Mouse (Mus musculus) midbrain, embryonic 12.5 days (tissue): ENCODE results near the gene Mrln. TPM values are rescaled to one million over a fixed set of nuclear protein-coding genes. Genes with fewer than 3 reads are reported as not detected.
"Not testable (repeated sequence)": the region's sequence is repeated elsewhere in the genome, so short reads cannot be mapped to it uniquely, and the experiment has no call there.

Experiments used
- ATAC-seq: fragments of 200-750 bp; cut with Nextera tagmentation; 2 replicates; pipeline ENCODE4 v1.8.0; 2017; ENCODE audit warnings: low read depth, moderate TSS enrichment, moderate library complexity; ENCODE audit not compliant: low FRiP score
- H3K27ac ChIP-seq: fragments of 300-500 bp; sonication (generic); replicated peaks from 2 replicates; pipeline ENCODE4 v1.5.1; 2016; ENCODE audit warnings: mild to moderate bottlenecking
- H3K27me3 ChIP-seq: fragments of 300-500 bp; sonication (generic); 2 replicates; pipeline ENCODE4 v1.6.1; 2016; ENCODE audit warnings: mild to moderate bottlenecking
- H3K36me3 ChIP-seq: fragments of 300-500 bp; sonication (generic); 2 replicates; pipeline ENCODE4 v1.6.1; 2016
- H3K4me1 ChIP-seq: fragments of 300-500 bp; sonication (generic); 2 replicates; pipeline ENCODE4 v1.6.1; 2016
- H3K4me2 ChIP-seq: fragments of 300-500 bp; sonication (generic); replicated peaks from 2 replicates; pipeline ENCODE4 v1.6.1; 2016; ENCODE audit warnings: mild to moderate bottlenecking, moderate library complexity
- H3K4me3 ChIP-seq: fragments of 300-500 bp; sonication (generic); 2 replicates; pipeline ENCODE4 v1.5.1; 2016; ENCODE audit warnings: mild to moderate bottlenecking
- H3K9ac ChIP-seq: fragments of 300-500 bp; sonication (generic); replicated peaks from 2 replicates; pipeline ENCODE4 v1.6.1; 2016; ENCODE audit warnings: mild to moderate bottlenecking, moderate library complexity
- H3K9me3 ChIP-seq: fragments of 300-500 bp; sonication (generic); 2 replicates; pipeline ENCODE4 v1.6.1; 2016; ENCODE audit warnings: mild to moderate bottlenecking
- WGBS: fragments of 180-500 bp; shearing (Covaris S2); methylation state at CpG from one replicate; pipeline ENCODE4 v1.1.7; 2016; 5-methylcytosine and 5-hydroxymethylcytosine counted together
- polyA plus RNA-seq: library from polyadenylated mRNA; unstranded; fragments of >200 nt; fragmentation: Nextera tagmentation; extraction: Ambion mirVana; gene quantifications from 2 replicates; pipeline ENCODE4 v1.2.1, GENCODE M21; 2016

The Mrln gene
- polyA plus RNA-seq, 1 experiment from 2014 or later, result 0.75 TPM

DNA sequence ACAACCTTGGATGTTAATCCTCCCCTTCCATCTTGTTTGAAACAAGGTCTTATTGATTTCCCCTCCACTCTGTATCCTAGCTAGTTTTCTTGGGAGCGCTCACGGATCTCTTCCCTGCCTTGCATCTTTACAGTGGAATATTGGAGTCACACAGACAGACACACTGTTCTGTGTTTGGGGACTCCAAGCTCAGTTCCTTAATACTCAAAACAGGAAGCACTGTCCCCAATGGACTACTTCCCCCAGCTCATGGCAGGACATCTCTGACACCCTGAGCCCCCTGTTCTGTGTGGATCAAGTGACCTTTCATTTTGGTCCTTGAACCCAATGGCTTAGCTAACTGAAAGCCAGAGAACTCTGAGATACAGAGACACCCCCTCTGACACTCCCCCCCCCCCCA is 6.9 kb upstream of the Mrln start:
- Histone ChIP-seq H3K4me3 (no peak overlapping the region), H3K27me3 (no peaks in the 10 kb centered on the region), H3K4me1 (peaks cover 5% of the 10 kb centered on the region; the same call in 1 of the 2 replicates), H3K36me3 (peaks cover 15% of the 10 kb centered on the region), H3K9me3 (no peaks in the 10 kb centered on the region), H3K4me2 (no peak overlapping the region), H3K9ac (no peak overlapping the region), H3K27ac (no peak overlapping the region)
- ATAC-seq, result no peak
- WGBS, result 87% methylated on average over 2 of the region's 2 CpGs

DNA sequence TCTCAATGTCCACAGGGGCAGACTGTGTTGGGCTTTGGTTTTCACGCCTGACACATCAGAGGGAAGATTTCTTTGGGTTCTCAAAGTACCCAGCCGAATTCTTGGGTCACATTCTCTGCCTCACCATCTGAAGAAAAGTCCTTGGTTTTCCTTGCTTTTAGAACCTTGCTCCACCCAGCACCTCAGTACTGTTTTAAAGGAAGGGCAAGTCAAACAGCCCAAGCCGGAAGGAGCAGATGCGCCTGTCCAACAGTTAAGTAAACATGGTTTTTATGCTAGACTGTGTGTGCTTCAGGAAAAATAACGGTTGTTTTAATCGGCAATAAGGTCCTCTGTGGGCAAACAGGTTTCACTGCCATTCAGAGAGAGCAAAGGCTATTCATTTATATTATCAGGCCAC is 6.5 kb upstream of the Mrln start:
- no peak for ATAC-seq
- no peak overlapping the region for H3K9ac ChIP-seq
- peaks cover 5% of the 10 kb centered on the region; the same call in 1 of the 2 replicates for H3K4me1 ChIP-seq
- H3K4me3 ChIP-seq, result no peak overlapping the region
- H3K27ac ChIP-seq, result no peak overlapping the region
- no peaks in the 10 kb centered on the region for H3K27me3 ChIP-seq
- H3K9me3 ChIP-seq, result no peaks in the 10 kb centered on the region
- 77% methylated on average over 6 of the region's 6 CpGs for WGBS
- no peak overlapping the region for H3K4me2 ChIP-seq
- H3K36me3 ChIP-seq, result peaks cover 11% of the 10 kb centered on the region

DNA sequence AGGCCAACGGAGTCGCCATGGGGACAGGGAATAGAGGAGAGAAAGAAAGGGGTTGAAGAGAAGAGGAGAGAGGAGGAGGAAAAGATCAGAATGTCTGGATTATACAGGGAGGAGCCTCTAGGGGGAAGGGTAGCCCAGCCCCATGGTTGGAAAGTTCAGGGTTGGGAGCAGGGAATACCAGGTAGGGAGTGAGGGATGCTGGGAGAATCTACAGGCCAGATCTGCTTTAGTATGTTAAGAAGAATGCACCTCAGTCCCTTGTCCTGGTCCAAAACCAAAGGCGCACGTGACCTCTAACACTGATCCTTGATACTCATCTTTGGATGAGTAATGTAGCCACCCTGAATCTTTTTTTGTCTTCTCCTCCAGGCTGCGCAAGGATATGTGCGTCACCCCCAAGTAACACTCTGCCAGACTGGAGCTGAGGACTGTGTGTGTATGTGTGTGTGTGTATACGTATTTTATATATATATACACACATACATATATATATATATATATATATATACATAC is 5.5 kb upstream of the Mrln start:
- 94% methylated on average over 7 of the region's 7 CpGs for WGBS
- Histone ChIP-seq H3K9ac (no peak overlapping the region), H3K4me2 (no peak overlapping the region), H3K27ac (no peak overlapping the region), H3K36me3 (peaks cover 2% of the 10 kb centered on the region), H3K9me3 (no peaks in the 10 kb centered on the region), H3K4me1 (peaks cover 5% of the 10 kb centered on the region; the same call in 1 of the 2 replicates), H3K27me3 (no peaks in the 10 kb centered on the region), H3K4me3 (no peak overlapping the region)
- no peak for ATAC-seq

DNA sequence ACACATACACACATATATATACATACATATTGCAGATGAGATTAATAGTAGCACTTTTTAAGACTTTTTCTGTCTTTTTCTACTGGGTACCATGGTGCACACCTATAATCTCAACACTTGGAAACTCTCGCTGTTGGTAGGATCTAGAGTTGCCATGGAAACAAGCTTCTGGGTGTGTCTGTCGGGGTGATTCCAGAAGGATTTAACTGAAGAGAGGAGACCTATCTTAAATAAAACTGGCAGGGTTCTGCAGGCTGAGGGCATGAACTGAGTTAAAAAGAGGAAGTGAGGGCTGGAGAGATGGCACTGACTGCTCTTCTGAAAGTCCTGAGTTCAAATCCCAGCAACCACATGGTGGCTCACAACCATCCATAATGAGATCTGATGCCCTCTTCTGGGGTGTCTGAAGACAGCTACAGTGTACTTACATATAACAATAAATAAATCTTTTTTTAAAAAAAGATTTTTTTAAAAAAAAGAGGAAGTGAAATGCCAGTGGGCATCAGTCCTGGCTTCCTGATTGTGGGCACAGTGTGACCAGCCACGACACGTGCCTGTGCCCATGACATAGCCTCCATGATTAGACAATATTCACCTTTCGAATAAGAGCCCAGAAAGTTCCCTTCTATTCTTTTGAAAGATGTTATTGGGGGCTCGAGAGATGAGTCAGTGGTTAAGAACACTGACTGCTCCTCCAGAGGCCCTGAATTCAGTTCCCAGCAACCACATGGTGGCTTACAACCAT is 4.8 kb upstream of the Mrln start:
- ATAC-seq, result no peak
- Histone ChIP-seq H3K27ac (no peak overlapping the region), H3K27me3 (no peaks in the 10 kb centered on the region), H3K4me1 (peaks cover 5% of the 10 kb centered on the region; the same call in 1 of the 2 replicates), H3K36me3 (no peaks in the 10 kb centered on the region), H3K4me3 (no peak overlapping the region), H3K9me3 (no peaks in the 10 kb centered on the region), H3K4me2 (no peak overlapping the region), H3K9ac (no peak overlapping the region)
- 83% methylated on average over 6 of the region's 6 CpGs for WGBS

DNA sequence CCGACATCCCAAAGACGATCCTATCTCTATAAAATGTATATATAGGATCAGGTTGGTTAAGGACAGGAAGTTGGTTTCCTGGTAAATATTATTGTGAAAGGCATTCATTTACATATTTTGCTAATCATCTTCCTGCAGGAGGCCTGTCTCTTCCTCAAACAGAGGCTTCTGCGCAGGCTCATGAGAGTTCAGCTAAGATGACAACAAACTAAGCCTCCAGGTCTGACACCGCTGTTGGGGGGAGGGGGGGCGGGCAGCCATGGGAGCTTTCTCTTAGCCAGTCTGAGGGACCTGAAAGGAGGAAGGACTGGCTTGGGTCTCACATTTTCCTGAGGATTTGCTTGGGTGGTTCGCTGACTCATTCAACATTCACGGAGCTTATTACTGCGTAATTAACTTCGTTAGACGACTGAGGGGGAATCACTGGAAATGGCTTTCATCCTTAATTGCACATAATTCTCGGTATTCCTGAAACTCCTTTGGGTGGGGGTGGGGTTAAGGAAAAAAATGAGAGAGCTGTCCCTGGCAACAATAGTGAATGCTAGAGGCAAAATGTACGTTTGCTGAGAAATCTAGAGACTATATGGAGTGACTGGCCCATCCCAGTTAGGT is 3.5 kb upstream of the Mrln start:
- no peak for ATAC-seq
- no peak overlapping the region for H3K4me2 ChIP-seq
- WGBS, result 71% methylated on average over 12 of the region's 12 CpGs

DNA sequence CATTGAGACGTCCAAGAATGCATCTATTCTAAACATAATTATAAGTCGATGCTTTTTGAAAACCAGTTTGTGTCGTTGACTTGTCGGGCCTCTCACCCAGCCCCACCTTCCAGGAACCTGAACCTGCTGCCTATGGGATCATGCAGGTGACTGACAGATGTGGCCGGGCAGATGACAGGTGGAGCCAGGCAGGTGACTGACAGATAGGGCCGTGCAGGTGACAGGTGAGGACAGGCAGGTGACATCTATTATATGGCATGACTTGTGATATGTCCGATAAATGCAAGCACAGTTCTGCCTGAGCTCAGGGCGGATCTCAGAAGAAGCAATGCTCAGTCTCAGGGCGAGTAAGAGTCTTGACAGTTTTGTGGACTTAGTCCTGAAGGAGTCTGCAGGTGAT is 6.8 kb downstream of the Mrln start:
- WGBS, result 85% methylated on average over 9 of the region's 9 CpGs
- ATAC-seq, result no peak

More for the DNA sequence above, 3.5 kb upstream of the Mrln start:
- H3K36me3 ChIP-seq, result no peaks in the 10 kb centered on the region
- no peak overlapping the region for H3K27ac ChIP-seq
- no peak overlapping the region for H3K4me3 ChIP-seq
- H3K9ac ChIP-seq, result no peak overlapping the region
- H3K9me3 ChIP-seq, result no peaks in the 10 kb centered on the region
- peaks cover 5% of the 10 kb centered on the region; the same call in 1 of the 2 replicates for H3K4me1 ChIP-seq
- H3K27me3 ChIP-seq, result no peaks in the 10 kb centered on the region

DNA sequence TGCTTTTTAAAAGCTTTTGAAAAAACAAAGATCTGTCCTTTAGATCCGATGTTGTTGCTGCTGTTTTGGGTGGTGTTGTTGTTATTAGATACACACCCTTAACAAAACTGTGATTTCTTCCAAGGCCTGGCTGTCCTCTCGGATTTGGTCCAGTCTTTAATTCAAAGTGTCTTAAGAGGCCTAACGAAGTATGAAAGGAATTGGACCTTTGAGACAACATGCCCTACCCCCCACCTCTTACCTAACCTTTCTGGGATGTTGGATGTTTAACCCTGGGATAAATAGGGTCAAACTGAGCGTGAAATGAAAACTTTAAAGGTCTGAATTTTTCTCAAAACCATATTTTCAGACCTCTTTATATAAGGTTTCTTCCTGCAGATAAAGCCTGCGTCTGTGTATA is 16.5 kb downstream of the Mrln start:
- Histone ChIP-seq H3K27ac (no peak overlapping the region), H3K27me3 (no peaks in the 10 kb centered on the region), H3K9me3 (no peaks in the 10 kb centered on the region), H3K4me1 (no peaks in the 10 kb centered on the region), H3K36me3 (no peaks in the 10 kb centered on the region), H3K4me2 (no peak overlapping the region), H3K9ac (no peak overlapping the region), H3K4me3 (no peak overlapping the region)
- no peak for ATAC-seq
- WGBS, result 54% methylated on average over 5 of the region's 5 CpGs

More for the DNA sequence above, 6.8 kb downstream of the Mrln start:
- H3K4me2 ChIP-seq, result no peak overlapping the region
- no peak overlapping the region for H3K9ac ChIP-seq
- H3K27me3 ChIP-seq, result no peaks in the 10 kb centered on the region
- no peaks in the 10 kb centered on the region for H3K36me3 ChIP-seq
- H3K9me3 ChIP-seq, result no peaks in the 10 kb centered on the region
- H3K27ac ChIP-seq, result no peak overlapping the region
- H3K4me1 ChIP-seq, result no peaks in the 10 kb centered on the region
- no peak overlapping the region for H3K4me3 ChIP-seq

DNA sequence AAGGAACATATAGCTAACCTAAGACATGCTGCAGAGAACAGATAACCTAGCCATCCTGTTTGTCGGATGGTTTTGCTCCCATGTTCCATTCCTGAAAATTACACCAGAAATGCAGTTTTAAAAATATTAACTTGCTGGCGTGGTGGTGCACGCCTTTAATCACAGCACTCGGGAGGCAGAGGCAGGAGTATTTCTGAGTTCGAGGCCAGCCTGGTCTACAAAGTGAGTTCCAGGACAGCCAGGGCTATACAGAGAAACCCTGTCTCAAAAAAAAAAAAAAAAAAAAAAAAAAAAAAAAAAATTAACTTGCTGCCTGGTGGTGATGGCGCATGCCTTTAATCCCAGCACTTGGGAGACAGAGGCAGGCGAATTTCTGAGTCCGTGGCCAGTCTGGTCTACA is 17.8 kb downstream of the Mrln start:
- H3K27ac ChIP-seq, H3K27me3 ChIP-seq, H3K4me1 ChIP-seq, H3K9ac ChIP-seq, H3K9me3 ChIP-seq, ATAC-seq, H3K4me3 ChIP-seq, H3K36me3 ChIP-seq, H3K4me2 ChIP-seq: not testable (repeated sequence)
- 93% methylated on average over 8 of the region's 8 CpGs for WGBS

DNA sequence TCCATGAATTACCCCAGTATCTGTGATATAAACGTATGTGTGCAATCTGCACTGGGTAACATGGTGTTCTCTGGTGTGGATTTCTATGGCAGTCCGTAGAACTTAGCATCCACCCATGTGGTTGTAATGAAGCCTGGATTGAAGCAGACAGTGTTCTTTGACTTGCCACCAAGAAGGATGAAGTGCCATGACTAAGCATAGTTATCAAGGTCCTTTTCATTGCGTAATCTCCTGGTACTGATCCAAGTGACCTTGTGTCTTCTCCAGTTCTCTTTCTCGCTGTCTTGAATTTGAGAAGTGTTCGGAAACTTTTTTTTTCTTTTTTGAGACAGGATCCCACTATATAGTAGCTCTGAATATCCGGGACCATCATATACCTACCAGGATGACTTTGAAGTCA is 20.1 kb downstream of the Mrln start:
- Histone ChIP-seq H3K36me3 (no peaks in the 10 kb centered on the region), H3K9ac (no peak overlapping the region), H3K4me2 (no peak overlapping the region), H3K27me3 (no peaks in the 10 kb centered on the region), H3K27ac (no peak overlapping the region), H3K9me3 (no peaks in the 10 kb centered on the region), H3K4me3 (no peak overlapping the region), H3K4me1 (no peaks in the 10 kb centered on the region)
- 92% methylated on average over 6 of the region's 6 CpGs for WGBS
- no peak for ATAC-seq

DNA sequence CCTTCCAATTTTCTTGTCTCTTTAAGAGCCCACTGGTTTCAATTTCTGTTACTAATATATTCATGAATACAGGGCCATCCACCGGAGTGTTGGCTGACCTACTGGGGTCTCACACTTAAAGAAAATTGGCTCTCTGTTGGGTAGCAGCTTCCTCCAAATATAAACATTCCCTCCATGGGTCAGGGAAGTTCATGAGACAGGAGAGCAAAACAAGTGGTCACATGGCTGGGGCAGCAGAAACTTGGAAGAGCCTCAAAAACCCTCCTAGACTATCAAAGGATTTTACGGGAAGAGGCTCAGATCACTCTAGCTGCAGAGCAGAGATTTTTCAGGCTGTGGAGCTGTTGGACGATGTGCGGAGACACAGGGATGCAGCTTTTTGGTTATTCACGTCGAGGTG is 21.3 kb downstream of the Mrln start:
- WGBS, result 80% methylated on average over 6 of the region's 6 CpGs
- Histone ChIP-seq H3K27ac (no peak overlapping the region), H3K4me2 (no peak overlapping the region), H3K27me3 (no peaks in the 10 kb centered on the region), H3K4me1 (no peaks in the 10 kb centered on the region), H3K9ac (no peak overlapping the region), H3K9me3 (no peaks in the 10 kb centered on the region), H3K36me3 (no peaks in the 10 kb centered on the region), H3K4me3 (no peak overlapping the region)
- no peak for ATAC-seq

DNA sequence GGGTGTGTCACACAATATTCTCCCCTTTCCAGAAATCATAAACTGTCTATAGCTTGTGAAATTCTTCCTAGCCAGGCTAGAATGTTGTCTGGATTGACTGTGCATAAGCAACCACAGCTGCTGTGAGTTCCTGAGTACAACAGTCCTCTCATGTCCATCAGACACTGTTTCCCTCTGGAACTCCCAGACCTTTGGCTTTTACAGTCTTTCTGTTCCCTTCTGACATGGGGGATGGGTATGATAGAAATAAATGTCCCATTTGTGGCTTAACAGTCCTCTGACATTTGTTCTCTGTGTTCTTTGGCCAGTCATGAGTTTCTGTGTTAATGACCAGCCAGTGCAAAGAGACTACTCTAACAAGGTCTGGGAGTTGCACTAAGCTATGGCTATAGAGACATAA is 22.1 kb downstream of the Mrln start:
- no peaks in the 10 kb centered on the region for H3K27me3 ChIP-seq
- no peak overlapping the region for H3K4me3 ChIP-seq
- ATAC-seq, result no peak
- H3K27ac ChIP-seq, result no peak overlapping the region
- no peak overlapping the region for H3K9ac ChIP-seq
- H3K4me2 ChIP-seq, result no peak overlapping the region
- no peaks in the 10 kb centered on the region for H3K4me1 ChIP-seq
- H3K36me3 ChIP-seq, result no peaks in the 10 kb centered on the region
- no peaks in the 10 kb centered on the region for H3K9me3 ChIP-seq

DNA sequence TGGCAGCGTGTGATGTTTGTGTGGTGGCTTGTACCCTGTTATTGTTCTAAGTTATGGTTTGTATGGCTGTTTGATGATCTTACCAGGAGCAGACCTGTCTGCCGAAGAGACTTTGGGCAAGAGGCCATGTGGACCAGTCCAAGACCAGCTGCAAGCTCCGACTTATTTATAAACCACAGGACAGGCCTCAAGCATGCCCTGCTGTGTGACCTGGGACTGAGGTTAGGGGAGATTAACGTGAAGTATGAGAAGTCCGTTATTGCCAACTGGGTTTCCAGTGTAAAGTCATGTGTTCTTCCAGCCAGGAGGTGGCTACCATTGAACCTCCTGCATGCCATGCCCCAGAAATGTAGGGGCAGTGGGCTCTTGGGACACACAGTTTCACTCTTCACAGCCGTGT is 25.9 kb downstream of the Mrln start:
- no peak overlapping the region for H3K4me3 ChIP-seq
- ATAC-seq, result no peak
- no peak overlapping the region for H3K9ac ChIP-seq
- no peak overlapping the region for H3K27ac ChIP-seq
- H3K4me1 ChIP-seq, result no peaks in the 10 kb centered on the region
- H3K27me3 ChIP-seq, result no peaks in the 10 kb centered on the region
- H3K4me2 ChIP-seq, result no peak overlapping the region
- H3K9me3 ChIP-seq, result no peaks in the 10 kb centered on the region
- 83% methylated on average over 6 of the region's 6 CpGs for WGBS
- no peaks in the 10 kb centered on the region for H3K36me3 ChIP-seq
